Comparison of ENCODE assay signal across 21 mouse cellular contexts in the genomic region with DNA sequence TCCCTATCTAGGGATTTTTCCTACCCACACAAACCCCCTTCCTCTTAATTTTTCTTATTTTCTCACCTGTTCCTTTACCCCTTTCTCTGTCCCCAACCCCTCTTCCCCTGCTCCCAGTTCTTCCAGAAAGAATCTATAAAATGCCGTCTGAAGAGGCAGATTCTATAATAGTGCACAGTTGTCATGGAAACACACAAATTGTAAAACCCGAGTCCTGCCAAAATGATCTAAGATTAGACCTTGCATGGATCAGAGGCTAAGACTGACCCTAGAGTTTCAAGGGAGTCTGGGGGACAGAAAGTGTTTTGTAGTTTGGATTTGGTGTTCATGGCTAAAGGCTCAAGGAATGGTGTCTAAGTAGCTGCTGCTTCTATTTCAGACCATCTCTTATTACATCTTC. TPM values are rescaled to one million over a fixed set of nuclear protein-coding genes. Genes with fewer than 3 reads are reported as not detected.
DNase-seq lines count a peak whose midpoint lies in the region; ATAC-seq lines count a peak whose summit lies in the region.
"Had no signal": no experiment of that assay in that cellular context is flagged by ENCODE, and none has a peak within 500 bp of the region (broad histone marks: within the 10 kb centered on the region; RNA-seq: fewer than 3 reads in every experiment).

No protein-coding gene starts in this region.

- H3K4me2 ChIP-seq in kidney, embryonic 15.5 days: no peak overlapping the region
- H3K4me2 ChIP-seq: hindbrain, embryonic 13.5 days had no signal

- no peaks in the 10 kb centered on the region for H3K9me3 ChIP-seq in kidney, embryonic 15.5 days (replicated peaks)
- H3K9me3 ChIP-seq: embryonic facial prominence, embryonic 10.5 days; hindbrain, embryonic 13.5 days had no signal

- H3K27me3 ChIP-seq in kidney, embryonic 15.5 days: no peaks in the 10 kb centered on the region
- H3K27me3 ChIP-seq: hindbrain, embryonic 13.5 days had no signal

- H3K36me3 ChIP-seq in kidney, embryonic 15.5 days: no peaks in the 10 kb centered on the region
- H3K36me3 ChIP-seq: embryonic facial prominence, embryonic 10.5 days; hindbrain, embryonic 13.5 days had no signal

- 45% methylated on average over 2 of the region's 2 CpGs for WGBS in kidney, embryonic 15.5 days

- no peak overlapping the region for H3K27ac ChIP-seq in kidney, embryonic 15.5 days
- H3K27ac ChIP-seq: embryonic facial prominence, embryonic 10.5 days; heart, adult 2 months; hindbrain, embryonic 13.5 days; liver, embryonic 14.5 days had no signal

- no peak overlapping the region for H3K4me3 ChIP-seq in kidney, embryonic 15.5 days (replicated peaks)
- H3K4me3 ChIP-seq: embryonic facial prominence, embryonic 10.5 days; erythroblast, embryonic 14.5 days; heart, adult 2 months; hindbrain, embryonic 13.5 days had no signal

- H3K4me1 ChIP-seq in kidney, embryonic 15.5 days: no peaks in the 10 kb centered on the region
- H3K4me1 ChIP-seq: embryonic facial prominence, embryonic 10.5 days; hindbrain, embryonic 13.5 days had no signal

- DNase-seq in left cerebral cortex, adult 9 months (ENCODE audit: low spot score in 2 of 2): peak; percentile 2 to 29
- no peak for DNase-seq in left cerebral cortex, adult 11 months (ENCODE audit: low spot score)
- DNase-seq in brain, embryonic 18.5 days (ENCODE audit: low read depth, low spot score): peak; percentile 32
- peak; percentile 5 to 11 for DNase-seq in frontal cortex, postnatal 10 days (ENCODE audit: low spot score in 2 of 2)
- peak; percentile 9 to 11 for DNase-seq in left cerebral cortex, postnatal 36 days (ENCODE audit: low spot score in 2 of 2)
- DNase-seq: adrenal gland, postnatal 10 days; cerebellum, postnatal 25 days; gastrocnemius, postnatal 10 days; heart, adult 2 months; kidney, adult 11 months; kidney, postnatal 36 days; lung, postnatal 10 days had no signal

- intact Hi-C loops in left cerebral cortex, postnatal 36 days (cut with DNase I): no loop called here

- ATAC-seq in megakaryocyte, adult 5-6 weeks (ENCODE audit: poor library complexity, severe bottlenecking): no peak
- ATAC-seq in kidney, embryonic 15.5 days (replicated peaks; ENCODE audit: low FRiP score): no peak
- ATAC-seq: CD4-positive, CD25-positive, alpha-beta regulatory T cell, adult 4 months had no signal

- H3K9ac ChIP-seq in kidney, embryonic 15.5 days: no peak overlapping the region
- H3K9ac ChIP-seq: hindbrain, embryonic 13.5 days; liver, embryonic 14.5 days had no signal

RNA-seq across cellular contexts. Expression of gene Lhcgr, which starts 25.8 kb away (rescaled TPM):
- total RNA-seq in left cerebral cortex, postnatal 36 days (2021): under 1 TPM; 0.34 to 0.57 TPM
- not detected in 2 replicates for total RNA-seq in megakaryocyte, adult 5-6 weeks (2015)
- total RNA-seq in megakaryocyte, adult 5-6 weeks (2017): not detected in 2 replicates
- 0.18 and 0.49 TPM in 2 replicates for polyA plus RNA-seq in kidney, embryonic 15.5 days (2015; fragmentation: Nextera tagmentation; extraction: Ambion mirVana)
- total RNA-seq: heart, adult 2 months; megakaryocyte-erythroid progenitor cell, adult 5-6 weeks; MEL had no signal
- polyA plus RNA-seq: CD4-positive, CD25-positive, alpha-beta regulatory T cell, adult 4 months; embryonic facial prominence, embryonic 10.5 days; erythroblast, embryonic 14.5 days; liver, embryonic 14.5 days had no signal
